Mouse (Mus musculus): ENCODE results near the gene Elp1.
A peak's percentile ranks its signal among the peaks of the same experiment; 100 is the strongest.

Elp1 gene

DNA sequence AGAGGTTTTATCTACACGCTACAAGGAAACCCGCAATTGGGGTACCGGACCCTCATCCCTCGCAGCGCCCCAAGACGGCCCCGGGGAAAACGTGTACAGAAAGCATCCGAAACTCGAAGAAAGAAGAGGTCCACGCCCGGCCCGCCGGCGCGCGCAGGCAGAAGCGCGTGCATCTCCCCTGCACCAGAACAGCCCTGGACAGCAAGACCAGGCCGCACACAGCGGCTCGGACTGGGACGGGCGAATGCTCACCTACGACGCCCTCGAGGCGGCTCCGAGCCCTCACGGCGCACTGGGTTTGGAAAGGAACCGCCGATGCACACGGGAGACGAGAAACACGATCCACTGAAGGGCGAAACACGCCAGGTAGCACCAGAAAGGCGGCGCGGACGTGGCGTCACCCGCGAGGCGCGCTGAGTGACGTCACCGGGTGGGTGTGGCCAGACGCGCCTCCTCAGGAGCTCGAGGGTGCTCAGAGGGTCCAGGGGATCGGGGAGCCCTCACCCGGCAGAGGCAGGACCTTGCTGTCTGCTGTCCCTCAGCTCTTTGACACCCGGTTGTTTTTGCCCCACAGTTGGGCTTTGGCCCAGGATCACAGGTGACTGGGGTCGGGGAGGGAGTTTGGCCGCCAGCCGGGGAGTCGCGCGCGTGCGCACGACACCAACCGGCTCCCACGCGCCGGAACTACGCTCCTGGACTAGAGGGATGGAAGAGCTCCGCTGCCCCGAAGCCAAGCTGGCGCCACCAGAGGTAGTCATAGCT, at the start of gene Elp1, which contains the start of gene Fam206a:
Gene Elp1, minus strand, starts transcription at position 425 of the 762 bp plus-strand sequence.
Gene Fam206a, plus strand, starts transcription at position 439 of the 762 bp plus-strand sequence.
- peak; percentile 97 for DNase-seq

GRCm38 (mm10) chr4:56850724-56851123, 48.6 kb upstream of the Elp1 start:
- no peak for DNase-seq

GRCm38 (mm10) chr4:56848044-56848443, 45.9 kb upstream of the Elp1 start:
- DNase-seq: no peak

GRCm38 (mm10) chr4:56847400-56847799, 45.3 kb upstream of the Elp1 start:
- no peak for DNase-seq

- DNase-seq: no peak
These were observed 43.9 kb upstream of the Elp1 start for GRCm38 (mm10) chr4:56845896-56846533.

DNA sequence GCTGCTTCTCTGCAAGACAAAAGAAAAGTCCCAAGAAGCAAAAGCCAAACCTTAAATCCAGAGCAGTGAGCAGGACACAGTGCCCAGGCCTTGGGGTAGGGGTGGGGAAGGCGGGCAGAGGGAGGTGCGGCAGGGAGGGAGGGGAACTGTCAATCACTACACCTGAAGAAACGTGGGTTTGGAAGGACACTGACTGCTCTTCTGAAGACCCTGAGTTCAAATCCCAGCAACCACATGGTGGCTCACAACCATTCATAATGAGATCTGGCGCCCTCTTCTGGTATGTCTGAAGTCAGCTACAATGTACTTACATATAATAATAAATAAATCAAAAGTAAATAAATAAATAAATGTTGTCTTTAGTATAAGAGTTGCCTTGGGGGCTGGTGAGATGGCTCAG, 42.8 kb upstream of the Elp1 start:
- DNase-seq: no peak

GRCm38 (mm10) chr4:56843963-56844362, 41.8 kb upstream of the Elp1 start:
- no peak for DNase-seq

GRCm38 (mm10) chr4:56842501-56842900, 40.4 kb upstream of the Elp1 start:
- no peak for DNase-seq

- DNase-seq: no peak
These were observed 38.2 kb upstream of the Elp1 start for GRCm38 (mm10) chr4:56840297-56840696.

GRCm38 (mm10) chr4:56837661-56838060, 35.5 kb upstream of the Elp1 start:
- DNase-seq: no peak

- DNase-seq: no peak
These were observed 29.9 kb upstream of the Elp1 start for GRCm38 (mm10) chr4:56831998-56832397.

DNA sequence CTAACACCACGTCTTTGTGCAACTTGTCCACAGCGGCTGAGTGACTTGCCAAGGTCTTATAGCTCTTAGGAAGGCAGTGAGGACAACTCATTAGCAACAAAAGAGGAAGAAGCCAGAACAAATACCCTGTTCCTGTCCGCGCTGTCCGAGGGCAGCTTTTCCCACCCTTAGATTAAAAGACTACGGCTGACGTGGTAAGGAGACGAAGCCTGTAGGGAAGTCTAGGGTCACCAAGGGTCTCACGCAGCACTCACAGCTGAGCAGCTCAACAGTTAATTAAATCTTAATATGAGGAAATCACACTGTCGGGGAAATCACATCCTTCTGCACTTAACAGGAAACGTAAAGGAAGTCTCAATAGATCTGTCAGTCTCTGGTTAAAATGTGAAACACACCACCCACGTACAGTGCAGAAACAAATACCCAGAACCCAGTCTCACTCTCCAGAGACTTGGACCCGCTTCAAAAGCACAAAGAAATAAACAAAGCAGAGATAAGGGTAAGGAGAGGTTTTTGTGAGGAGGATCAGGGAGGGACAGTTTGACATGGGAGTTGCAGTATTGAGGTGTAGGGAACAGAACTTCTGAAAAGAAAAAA, 29.0 kb upstream of the Elp1 start:
- DNase-seq: no peak

DNA sequence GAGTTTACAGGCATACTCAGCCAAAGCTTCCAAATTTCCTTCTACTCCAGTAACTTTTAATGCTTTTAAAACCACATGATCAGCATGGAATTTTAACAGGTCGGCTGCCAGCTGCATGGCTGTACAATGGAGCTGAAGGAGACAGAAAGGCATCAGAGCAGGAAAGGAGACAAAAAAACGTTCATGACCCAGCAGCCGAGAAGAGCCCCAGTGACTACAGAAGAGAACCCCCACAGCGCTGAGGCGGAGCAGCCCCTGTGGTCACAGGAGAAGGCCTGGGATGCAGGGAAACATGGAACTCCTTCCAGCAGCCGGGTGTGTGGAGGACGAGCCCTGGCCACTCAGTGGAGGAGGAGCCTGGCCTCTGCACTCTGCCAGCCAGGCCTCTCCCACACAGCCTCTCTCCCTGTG, 27.4 kb upstream of the Elp1 start:
- no peak for DNase-seq

DNA sequence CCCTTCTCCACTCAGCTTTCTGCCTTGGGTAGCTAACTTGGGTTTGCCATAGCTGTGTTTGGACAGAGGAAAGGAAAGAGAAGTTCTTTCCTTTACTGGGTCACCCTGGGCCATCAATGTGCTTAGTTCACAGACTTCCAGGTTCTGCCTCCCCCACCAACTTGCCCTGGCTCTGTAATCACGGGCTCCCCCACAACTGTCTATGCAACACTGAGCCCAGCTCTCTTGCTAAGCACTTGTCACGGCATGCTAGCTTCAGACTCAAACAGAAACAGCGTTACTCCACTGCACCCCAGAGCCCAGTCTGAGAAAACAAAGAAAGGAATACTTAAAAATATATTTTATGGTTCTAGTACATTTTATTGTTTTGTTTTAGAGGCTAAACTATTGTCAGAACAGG, 26.8 kb upstream of the Elp1 start:
- DNase-seq: no peak

DNA sequence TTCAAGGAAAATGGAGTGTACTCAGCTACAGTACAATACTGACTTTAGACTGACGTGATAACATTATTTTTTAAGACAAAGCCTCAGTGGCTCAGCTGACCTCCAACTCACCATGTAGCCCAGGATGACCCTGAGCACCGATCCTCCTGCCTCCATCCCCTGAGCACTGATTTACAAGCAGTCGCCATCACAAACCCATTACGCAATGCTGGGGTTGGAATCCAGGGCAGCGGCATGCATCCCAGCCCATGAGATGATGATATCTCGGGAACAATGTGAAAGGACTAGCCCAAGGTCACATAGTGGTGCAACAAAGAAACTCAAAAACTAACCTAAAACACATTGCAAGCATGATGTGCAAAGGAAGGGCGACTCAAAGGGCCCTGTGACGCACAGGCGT, 22.1 kb upstream of the Elp1 start:
- no peak for DNase-seq

DNA sequence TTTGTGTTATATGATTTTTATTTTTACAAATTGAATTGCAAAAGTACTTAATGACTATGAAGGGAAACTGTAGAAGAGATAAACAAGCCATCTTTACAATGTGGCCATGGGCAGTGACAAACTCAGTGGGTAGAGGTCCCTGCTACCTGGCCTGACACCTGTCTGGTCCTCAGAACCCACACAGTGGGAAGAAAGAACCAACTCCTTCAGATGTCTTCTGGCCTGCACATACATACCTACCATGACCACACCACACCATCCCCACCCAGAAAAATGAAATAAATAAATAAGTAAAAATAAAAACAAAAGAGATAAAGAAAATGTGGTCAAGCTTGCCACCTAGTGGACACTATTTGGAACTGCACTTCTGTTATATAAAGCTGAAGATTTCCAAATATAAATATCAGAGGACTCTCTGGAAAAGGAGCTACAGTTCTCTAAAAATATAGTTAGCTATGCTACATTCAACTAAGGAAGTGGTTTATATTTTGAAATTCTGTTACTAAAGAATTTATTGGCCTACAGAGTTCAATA, 18.0 kb upstream of the Elp1 start:
- no peak for DNase-seq

DNA sequence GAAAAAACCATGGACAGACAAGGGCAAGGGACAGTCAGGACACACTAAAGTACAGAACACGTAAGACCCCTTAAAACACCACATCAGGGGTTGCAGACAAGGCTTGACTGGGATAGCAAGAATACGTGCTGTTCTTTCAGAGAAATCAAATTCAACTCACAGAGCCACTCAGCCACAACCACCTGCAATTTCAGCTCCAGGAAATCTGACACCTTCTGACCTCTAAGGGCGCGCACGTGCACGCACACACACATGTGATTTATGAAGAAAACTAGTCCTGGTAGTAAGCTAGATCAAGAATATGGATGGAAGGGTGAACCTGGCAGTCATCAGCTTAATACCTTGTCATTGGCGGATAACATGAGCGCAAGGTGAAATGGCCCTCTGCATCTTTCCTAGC, 13.0 kb upstream of the Elp1 start:
- DNase-seq: no peak

DNA sequence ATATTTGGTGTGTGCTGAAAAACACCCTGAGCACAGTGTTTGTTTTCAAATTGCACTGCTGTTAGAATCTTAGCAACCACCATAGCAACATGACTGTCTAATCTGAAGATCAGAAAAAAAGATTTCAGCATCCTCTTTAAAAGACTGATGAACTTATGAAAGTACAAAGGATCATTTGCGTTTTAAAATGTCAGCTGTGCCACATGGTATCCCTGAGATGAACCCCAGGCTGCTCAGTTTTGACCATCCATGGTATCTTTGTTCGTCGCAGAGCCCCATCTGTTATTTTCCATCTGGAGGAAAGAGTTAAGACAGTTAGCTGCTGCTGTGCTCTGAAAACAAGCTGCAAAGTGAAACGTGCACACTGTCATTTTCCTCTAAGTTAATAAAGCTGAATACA, 10.0 kb upstream of the Elp1 start:
- no peak for DNase-seq

- no peak for DNase-seq
These were observed 9.5 kb upstream of the Elp1 start for GRCm38 (mm10) chr4:56811642-56812041.

DNA sequence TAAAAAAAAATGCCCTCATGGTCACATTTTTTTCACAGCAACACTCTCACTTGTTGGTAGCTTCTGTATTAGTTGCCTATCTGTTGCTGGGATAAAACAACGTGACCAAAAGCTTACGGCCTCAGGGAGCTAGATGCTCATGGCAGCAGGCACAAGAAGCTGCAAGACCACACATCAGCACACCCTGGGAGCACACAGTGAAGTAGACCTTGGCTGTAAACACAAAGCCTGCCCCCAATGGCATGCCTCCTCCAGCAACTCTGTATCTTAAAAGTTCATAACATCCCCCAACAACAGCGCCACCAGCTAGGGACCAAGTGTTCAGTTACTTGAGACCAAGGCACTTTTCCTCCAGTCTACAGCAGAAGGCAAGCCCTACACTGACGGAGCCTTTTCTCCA, 6.9 kb upstream of the Elp1 start:
- DNase-seq: no peak

- DNase-seq: no peak
These were observed 579 bp upstream of the Elp1 start for GRCm38 (mm10) chr4:56802669-56803150.

GRCm38 (mm10) chr4:56791373-56791772, 10.8 kb downstream of the Elp1 start:
- DNase-seq: peak; percentile 14

GRCm38 (mm10) chr4:56771065-56771464, 31.1 kb downstream of the Elp1 start:
- no peak for DNase-seq

- no peak for DNase-seq
These were observed 33.2 kb downstream of the Elp1 start for GRCm38 (mm10) chr4:56768913-56769312.

Measured in thymus, postnatal 25 days (tissue).